Mouse (Mus musculus) megakaryocyte, embryonic 14.5 days (primary cell): ENCODE results near the gene Trim47.

Experiments used
- FLI1 ChIP-seq: IDR thresholded peaks from 2 replicates; pipeline ENCODE4 v1.6.1; 2012; ENCODE audit warnings: low read length, inconsistent platforms, mixed read lengths
- GATA1 ChIP-seq: IDR thresholded peaks from 3 replicates; pipeline ENCODE4 v1.6.1; 2012; ENCODE audit warnings: mixed read lengths, low read length, inconsistent platforms, borderline replicate concordance

DNA sequence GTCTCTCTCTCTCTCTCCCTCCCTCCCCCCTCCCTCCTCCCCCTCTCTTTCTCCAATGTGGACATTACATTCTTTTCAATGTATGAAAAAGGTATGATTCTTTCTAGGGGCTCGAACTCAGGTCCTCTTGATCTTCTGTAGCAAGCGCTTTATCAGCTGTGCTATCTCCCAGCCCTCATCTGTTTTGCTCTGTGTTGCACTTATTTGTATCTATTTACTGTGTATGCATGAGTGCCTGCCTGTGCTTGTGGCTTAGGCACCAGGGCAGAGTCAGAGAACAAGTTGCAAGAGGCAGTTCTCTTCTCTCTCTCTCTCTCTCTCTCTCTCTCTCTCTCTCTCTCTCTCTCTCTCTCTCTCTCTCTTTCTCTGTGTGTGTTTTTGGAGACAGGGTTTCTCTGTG lies 21.9 kb downstream of the Trim47 start:
- TF ChIP-seq GATA1 (no peak), FLI1 (no peak)
